In genomic region chr7:144427460-144427859, GRCm38 (mm10) we compare ENCODE assay signal across 10 mouse cellular contexts. TPM values are rescaled to one million over a fixed set of nuclear protein-coding genes. Genes with fewer than 3 reads are reported as not detected.
A peak's percentile ranks its signal among the peaks of the same experiment; 100 is the strongest.
DNase-seq lines count a peak whose midpoint lies in the region; ATAC-seq and TF ChIP-seq lines count a peak whose summit lies in the region.
"Had no signal": no experiment of that assay in that cellular context is flagged by ENCODE, and none has a peak within 500 bp of the region (broad histone marks: within the 10 kb centered on the region; RNA-seq: fewer than 3 reads in every experiment).

No protein-coding gene starts in this region.

- no peak overlapping the region for H3K9ac ChIP-seq in lung, embryonic 14.5 days
- H3K9ac ChIP-seq: midbrain, embryonic 12.5 days had no signal

- H3K4me3 ChIP-seq in gastrocnemius, adult 2 months: no peak overlapping the region
- H3K4me3 ChIP-seq in lung, embryonic 14.5 days (ENCODE audit: low read depth, low read length): no peak overlapping the region
- H3K4me3 ChIP-seq: midbrain, embryonic 12.5 days had no signal

- TF ChIP-seq CTCF in gastrocnemius, adult 2 months (IDR thresholded peaks at IDR 0.05): peak; percentile 57
- TF ChIP-seq CTCF in lung, embryonic 14.5 days (IDR thresholded peaks at IDR 0.05; ENCODE audit: low read depth): peak; percentile 38; the same call in 1 of the 2 replicates
- TF ChIP-seq CTCF in Patski (IDR thresholded peaks at IDR 0.05): no peak

- CTCF ChIA-PET in Patski (lab: Charles Lee): interaction anchor here (0.7 to 2.1 kb wide), 7 partner anchors 15 to 353 kb away, joined by 3 to 9 read pairs (median 4); no protein-coding TSS in a partner anchor

- POLR2A ChIA-PET in Patski (lab: Charles Lee): no interaction called here

- no peak for DNase-seq in gastrocnemius, adult 2 months
- no peak for DNase-seq in gastrocnemius, postnatal 14 days
- no peak for DNase-seq in lung, embryonic 14.5 days
- no peak for DNase-seq in lung, postnatal 14 days
- no peak for DNase-seq in Patski (ENCODE audit: low read depth, low spot score)
- no peak for DNase-seq in adrenal gland, postnatal 10 days
- DNase-seq: layer of hippocampus, postnatal 36 days had no signal

- no peaks in the 10 kb centered on the region for H3K4me1 ChIP-seq in lung, embryonic 14.5 days (ENCODE audit: insufficient read depth)
- H3K4me1 ChIP-seq: midbrain, embryonic 12.5 days had no signal

- in situ Hi-C loops in Patski (cut with MboI; ENCODE audit: low pct_unique_long_range_greater_than_20kb): loop anchor here (5.0 kb wide), 2 partner anchors 210 to 330 kb away; no protein-coding TSS in a partner anchor

- 73% methylated on average over 3 of the region's 3 CpGs for WGBS in lung, embryonic 14.5 days

- H3K4me2 ChIP-seq in lung, embryonic 14.5 days: no peak overlapping the region
- H3K4me2 ChIP-seq: midbrain, embryonic 12.5 days had no signal

- intact Hi-C loops in gastrocnemius, adult 2 months (cut with DNase I): loop anchor here (10.0 kb wide), 1 partner anchor 353 kb away; no protein-coding TSS in a partner anchor
- intact Hi-C loops in gastrocnemius, postnatal 14 days (cut with DNase I; ENCODE audit: low total_unique reads): loop anchor here (2.0 to 10.0 kb wide), 2 partner anchors 211 to 343 kb away; no protein-coding TSS in a partner anchor

- no peak overlapping the region for H3K27ac ChIP-seq in gastrocnemius, adult 2 months
- no peak overlapping the region for H3K27ac ChIP-seq in lung, embryonic 14.5 days (ENCODE audit: low read depth)
- H3K27ac ChIP-seq: midbrain, embryonic 12.5 days had no signal

- ATAC-seq in lung, embryonic 14.5 days (ENCODE audit: insufficient read depth): no peak
- ATAC-seq in Patski: peak; percentile 17
- ATAC-seq in megakaryocyte, adult 5-6 weeks (ENCODE audit: poor library complexity, severe bottlenecking): peak; percentile 50
- no peak for ATAC-seq in activated CD4-positive, CD25-positive, alpha-beta regulatory T cell, adult 4 months

- no peaks in the 10 kb centered on the region for H3K36me3 ChIP-seq in lung, embryonic 14.5 days (ENCODE audit: insufficient read depth)
- H3K36me3 ChIP-seq: midbrain, embryonic 12.5 days had no signal

- no peaks in the 10 kb centered on the region for H3K9me3 ChIP-seq in lung, embryonic 14.5 days (ENCODE audit: low read depth, low read length)
- H3K9me3 ChIP-seq: midbrain, embryonic 12.5 days had no signal

- no peaks in the 10 kb centered on the region for H3K27me3 ChIP-seq in lung, embryonic 14.5 days (ENCODE audit: insufficient read depth, low read length)
- no peaks in the 10 kb centered on the region for H3K27me3 ChIP-seq in Patski

RNA-seq across cellular contexts. Expression of gene Cttn, which starts 43.3 kb away (rescaled TPM):
- 10 to 100 TPM; 16.3 to 20.7 TPM for total RNA-seq in gastrocnemius, adult 2 months (2021)
- 10 to 100 TPM; 32.6 to 35.8 TPM for total RNA-seq in gastrocnemius, postnatal 14 days (2021)
- polyA plus RNA-seq in lung, embryonic 14.5 days (2014; fragmentation: Nextera tagmentation; extraction: Ambion mirVana): 161 and 170 TPM in 2 replicates
- 385 TPM for polyA plus RNA-seq in Patski (2021)
- 0.04 and 0.30 TPM in 2 replicates for total RNA-seq in megakaryocyte, adult 5-6 weeks (2015)
- 0.22 and 1.3 TPM in 2 replicates for total RNA-seq in megakaryocyte, adult 5-6 weeks (2017)
- 100 to 1,000 TPM; 105 to 109 TPM for total RNA-seq in adrenal gland, postnatal 10 days (2021)
- polyA plus RNA-seq in activated CD4-positive, CD25-positive, alpha-beta regulatory T cell, adult 4 months (2017; shearing (Covaris generic)): 1 to 10 TPM; 2.8 to 4.2 TPM

Comparison
In these comparisons a context has a peak if more than half of its experiments do, and no peak if none do; other contexts are left out.
1. ATAC-seq: peak in Patski (single experiment) and megakaryocyte, adult 5-6 weeks (single experiment); none in lung, embryonic 14.5 days (single experiment) and activated CD4-positive, CD25-positive, alpha-beta regulatory T cell, adult 4 months (single experiment).
2. RNA of gene Cttn, which starts 43.3 kb away (total RNA-seq): 105 to 109 TPM in adrenal gland, postnatal 10 days, 32.6 to 35.8 TPM in gastrocnemius, postnatal 14 days and 16.3 to 20.7 TPM in gastrocnemius, adult 2 months; 0.04 to 1.3 TPM in megakaryocyte, adult 5-6 weeks; every median in the first group is over 4 times any median in the second.